13 mouse cellular contexts compared by ENCODE assay signal in the genomic region with DNA sequence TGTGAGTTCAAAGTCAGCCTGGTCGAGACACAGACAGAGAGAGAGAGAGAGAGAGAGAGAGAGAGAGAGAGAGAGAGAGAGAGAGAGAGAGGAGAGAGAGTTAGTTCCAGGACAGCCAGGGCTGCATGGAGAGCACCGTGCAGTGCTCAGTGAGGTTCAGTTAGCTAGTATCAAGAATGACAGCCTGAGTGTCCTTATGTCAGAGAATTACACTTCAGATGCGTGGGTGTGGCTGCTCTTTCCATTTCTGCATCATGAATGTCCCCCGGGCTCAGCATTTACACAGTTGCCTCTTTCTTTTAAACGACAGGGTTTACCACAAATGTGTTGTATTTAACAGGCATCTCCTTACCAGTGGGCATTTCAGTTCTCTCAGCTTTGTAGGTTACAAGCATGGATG.
"Had no signal": no experiment of that assay in that cellular context is flagged by ENCODE, and none has a peak within 500 bp of the region (broad histone marks: within the 10 kb centered on the region; RNA-seq: fewer than 3 reads in every experiment).

No protein-coding gene starts in this region.

- ATAC-seq: midbrain, embryonic 16.5 days had no signal

- H3K4me3 ChIP-seq: midbrain, embryonic 10.5 days; midbrain, embryonic 12.5 days; neural tube, embryonic 12.5 days had no signal

- H3K36me3 ChIP-seq: neural tube, embryonic 12.5 days had no signal

- H3K27me3 ChIP-seq: midbrain, embryonic 12.5 days; neural tube, embryonic 12.5 days had no signal

- H3K27ac ChIP-seq: midbrain, embryonic 10.5 days; midbrain, embryonic 12.5 days; neural tube, embryonic 12.5 days had no signal

- H3K9ac ChIP-seq: lung, embryonic 14.5 days; midbrain, embryonic 12.5 days; neural tube, embryonic 12.5 days had no signal

- DNase-seq: lung, adult 18-20 months; lung, embryonic 14.5 days; lung, postnatal 10 days; lung, postnatal 4 days; midbrain, embryonic 14.5 days; right cerebral cortex, postnatal 14 days; thymus, adult 2 months; thymus, postnatal 25 days; thymus, postnatal 4 days had no signal
